Mouse (Mus musculus): ENCODE results near the gene Txn1.

DNA sequence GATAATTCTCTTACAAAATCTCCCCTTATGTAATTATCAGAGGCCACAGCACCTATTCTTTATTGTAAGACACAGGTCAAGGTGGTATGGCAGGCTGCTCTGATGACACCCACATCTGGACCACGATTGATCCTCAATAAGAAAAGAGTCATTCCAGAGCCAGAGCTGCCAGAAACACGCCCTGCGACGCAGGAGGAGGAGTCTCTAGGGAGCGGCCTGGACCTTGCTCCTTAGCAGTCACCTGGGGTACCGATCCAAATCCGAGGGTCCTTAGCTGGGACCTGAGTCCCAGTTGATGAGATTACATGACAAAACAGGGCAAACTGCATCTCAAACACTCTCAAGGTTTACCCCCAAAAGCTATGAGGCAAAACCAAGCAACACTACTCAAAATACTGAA, 2.4 kb downstream of the Txn1 start:
- TF ChIP-seq CTCF (IDR thresholded peaks at IDR 0.05; ENCODE audit: low read depth) (no peak), EP300 (optimal IDR thresholded peaks at IDR 0.05) (no peak)
